Mouse (Mus musculus): Measurements from ENCODE around the gene Olfr492.

The Olfr492 gene

DNA sequence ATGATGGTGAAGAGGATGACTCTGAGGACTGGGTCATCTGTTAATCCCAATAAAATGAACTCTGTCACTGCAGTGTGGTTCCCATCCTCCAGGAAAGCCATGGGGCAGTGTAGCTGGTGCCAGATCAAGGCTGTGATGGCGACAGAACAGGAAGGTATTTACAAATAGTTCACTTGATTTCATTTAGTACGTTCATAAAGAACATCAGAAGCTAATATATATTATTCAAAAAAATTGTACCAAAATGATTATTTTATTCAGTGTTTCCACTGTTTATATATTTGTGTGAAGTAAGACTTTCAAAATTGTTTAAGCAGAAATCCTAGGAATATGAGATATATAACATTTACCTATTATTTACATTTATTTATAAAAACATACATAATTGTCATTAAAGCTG is at the start of gene Olfr492:
TSS of gene Olfr492 (minus strand) at position 101 of the 400 bp plus-strand sequence.
- no peak for DNase-seq (ENCODE audit: low read depth in 2 of 2, low spot score in 2 of 2)

GRCm38 (mm10) chr7:108365035-108365434 is 41.6 kb upstream of the Olfr492 start, which contains the start of gene Olfr494:
Olfr494 (plus strand) TSS chr7:108365335.
- DNase-seq (ENCODE audit: low read depth in 2 of 2, low spot score in 2 of 2): no peak

DNA sequence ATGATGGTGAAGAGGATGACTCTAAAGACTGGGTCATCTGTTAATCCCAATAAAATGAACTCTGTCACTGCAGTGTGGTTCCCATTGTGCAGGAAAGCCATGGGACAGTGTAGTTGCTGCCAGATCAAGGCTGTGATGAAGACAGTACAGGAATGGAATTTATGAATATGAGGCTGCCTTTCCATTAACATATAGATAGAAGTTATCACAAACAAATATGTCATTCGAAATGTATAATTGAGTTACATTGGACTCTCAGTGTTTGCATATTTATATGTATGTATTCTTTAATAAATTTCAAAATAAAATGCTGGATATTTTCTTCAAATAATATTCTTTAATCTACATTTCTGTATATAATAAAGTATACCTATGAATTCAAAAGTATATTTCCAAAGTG is 23.4 kb upstream of the Olfr492 start, which contains the start of gene Olfr493:
TSS of gene Olfr493 (minus strand) at position 101 of the 400 bp plus-strand sequence.
- DNase-seq (ENCODE audit: low read depth in 2 of 2, low spot score in 2 of 2): no peak

DNA sequence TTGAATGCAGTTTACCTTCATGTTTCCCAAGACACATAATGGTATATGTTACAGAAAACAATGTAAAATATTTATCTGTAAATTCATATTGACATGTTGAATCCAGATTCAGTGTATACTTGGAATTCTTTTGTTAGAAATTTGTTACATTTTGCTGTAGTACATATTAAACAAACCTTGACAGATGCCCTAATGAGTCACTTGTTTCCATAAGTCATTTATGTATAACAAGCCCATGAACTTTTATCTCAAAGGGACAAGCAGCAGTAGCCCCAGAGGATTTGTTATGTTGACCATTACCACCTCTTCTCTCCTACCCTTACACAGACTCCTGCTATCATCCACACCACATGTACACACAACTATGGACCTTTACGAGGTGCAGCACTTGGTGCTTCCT is 10.3 kb downstream of the Olfr492 start, which contains the start of gene Olfr491:
TSS of gene Olfr491 (plus strand) at position 301 of the 400 bp plus-strand sequence.
- DNase-seq (ENCODE audit: low read depth in 2 of 2, low spot score in 2 of 2): no peak

DNA sequence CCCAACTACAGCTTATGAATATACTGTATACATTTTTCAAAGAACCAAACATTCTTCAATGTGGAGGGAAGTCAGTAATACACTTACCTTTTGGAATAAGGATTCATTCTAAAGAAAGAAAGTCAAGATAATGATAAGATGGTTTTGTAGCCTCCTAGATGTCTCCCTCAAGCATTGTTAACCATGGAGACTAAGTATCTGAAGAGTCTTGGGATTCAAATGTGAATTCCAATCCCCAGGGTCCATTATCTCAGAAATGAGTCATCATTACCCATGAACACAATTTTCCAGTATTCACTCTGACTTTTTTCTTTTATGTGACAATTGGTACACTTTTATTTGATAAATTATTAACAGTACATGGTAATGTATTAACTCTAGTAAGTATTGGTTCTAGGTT is 34.6 kb downstream of the Olfr492 start, which contains the start of gene Olfr490:
TSS of gene Olfr490 (minus strand) at position 101 of the 400 bp plus-strand sequence.
- DNase-seq (ENCODE audit: low read depth in 2 of 2, low spot score in 2 of 2): no peak
